Mouse (Mus musculus) liver, adult 2 months (tissue): Measurements from ENCODE around the gene Akt2. TPM values are rescaled to one million over a fixed set of nuclear protein-coding genes. Genes with fewer than 3 reads are reported as not detected.

Experiments used
- DNase-seq: peaks from one replicate; pipeline ENCODE4 v3.0.0-alpha.2; 2011; ENCODE audit warnings: low read depth, low spot score; ENCODE audit errors: extremely low read depth
- H3K27ac ChIP-seq: fragments of 200-500 bp; replicated peaks from 2 replicates; pipeline ENCODE4 v1.5.1; 2012; ENCODE audit warnings: low read depth, mild to moderate bottlenecking, control low read depth, inconsistent platforms, low read length; ENCODE audit not compliant: insufficient read depth
- H3K27me3 ChIP-seq: fragments of 200-500 bp; 2 replicates; pipeline ENCODE4 v1.6.1; 2012; ENCODE audit warnings: mild to moderate bottlenecking, moderate library complexity, low read length, inconsistent platforms; ENCODE audit not compliant: control insufficient read depth, insufficient read depth
- H3K36me3 ChIP-seq: fragments of 200-500 bp; 2 replicates; pipeline ENCODE4 v1.6.1; 2012; ENCODE audit warnings: low read length, inconsistent platforms; ENCODE audit not compliant: control insufficient read depth, insufficient read depth
- H3K4me1 ChIP-seq: fragments of 200-500 bp; 2 replicates; pipeline ENCODE4 v1.6.1; 2011; ENCODE audit warnings: low read length; ENCODE audit not compliant: control insufficient read depth, insufficient read depth
- H3K4me3 ChIP-seq: fragments of 200-500 bp; 2 replicates; pipeline ENCODE4 v1.5.1; 2011; ENCODE audit warnings: low read depth, mild to moderate bottlenecking, control low read depth, low read length, moderate library complexity; ENCODE audit not compliant: insufficient read depth
- H3K79me2 ChIP-seq: fragments of 200-500 bp; 2 replicates; pipeline ENCODE4 v1.6.1; 2012; ENCODE audit warnings: inconsistent platforms, mild to moderate bottlenecking, low read length, moderate library complexity; ENCODE audit not compliant: control insufficient read depth, insufficient read depth
- H3K9ac ChIP-seq: fragments of 200-500 bp; 2 replicates; pipeline ENCODE4 v1.6.1; 2012; ENCODE audit warnings: low read depth, mild to moderate bottlenecking, control low read depth, inconsistent platforms, low read length
- CTCF ChIP-seq: fragments of 200-500 bp; IDR thresholded peaks from 2 replicates; pipeline ENCODE4 v1.5.1; 2011; ENCODE audit warnings: low read depth, low read length, control low read depth
- POLR2A ChIP-seq: fragments of 200-500 bp; IDR thresholded peaks from 2 replicates; pipeline ENCODE4 v1.6.1; 2011; ENCODE audit warnings: low read length, control low read depth; ENCODE audit not compliant: insufficient read depth; ENCODE audit errors: extremely low read depth
- WGBS: fragments of 180-500 bp; shearing (Covaris S2); methylation state at CpG from one replicate; pipeline ENCODE4 v1.1.7; 2018; 5-methylcytosine and 5-hydroxymethylcytosine counted together
- polyA plus RNA-seq: library from polyadenylated mRNA; depleted of rRNA; stranded (reverse); fragments of >200 nt; gene quantifications from 2 replicates; pipeline ENCODE4 v1.2.3, GENCODE M21; 2012
- total RNA-seq: library from RNA; depleted of rRNA; stranded (reverse); fragments of >200 nt; gene quantifications from 2 replicates; pipeline ENCODE4 v1.2.3, GENCODE M21; 2014

Gene Akt2
- total and polyA plus RNA-seq, 2 experiments: 57.1 to 81.3 TPM

DNA sequence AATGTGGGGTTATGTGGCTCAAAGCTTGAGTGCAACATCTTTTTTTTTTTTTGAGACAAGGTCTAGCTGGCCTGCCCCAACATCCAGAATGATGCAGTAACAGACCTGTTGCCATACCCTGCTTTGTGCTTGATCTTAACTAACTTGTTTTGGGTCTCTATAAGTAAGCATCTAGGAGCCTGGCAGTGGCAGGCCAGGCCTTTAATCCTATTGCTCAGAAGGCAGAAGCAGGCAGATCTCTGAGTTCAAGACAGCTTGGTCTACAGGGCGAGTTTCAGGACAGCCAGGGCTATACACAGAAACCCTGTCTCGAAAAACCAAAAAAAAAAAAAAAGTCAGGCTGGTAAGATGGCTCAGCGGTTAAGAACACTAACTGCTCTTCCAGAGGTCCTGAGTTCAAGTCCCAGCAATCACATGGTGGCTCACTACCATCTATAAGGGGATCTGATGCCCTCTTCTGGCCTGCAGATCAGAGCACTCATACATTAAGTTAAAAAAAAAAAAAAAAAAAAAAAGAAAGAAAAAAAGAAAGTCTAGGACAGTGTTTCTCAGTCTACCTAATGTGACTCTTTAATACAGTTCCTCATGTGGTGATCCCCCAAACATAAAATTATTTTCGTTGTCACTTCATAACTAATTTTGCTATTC is 662 bp upstream of the Akt2 start:
- H3K9ac ChIP-seq: no peak overlapping the region
- peaks cover 11% of the 10 kb centered on the region for H3K4me1 ChIP-seq
- H3K27me3 ChIP-seq: no peaks in the 10 kb centered on the region
- DNase-seq: no peak
- peak overlapping the region; percentile 49 for H3K27ac ChIP-seq
- WGBS: 60% methylated on average over 4 of the region's 4 CpGs
- no peaks in the 10 kb centered on the region for H3K36me3 ChIP-seq
- H3K4me3 ChIP-seq: no peak overlapping the region
- TF ChIP-seq CTCF: no peak
- no peak for TF ChIP-seq POLR2A
- peaks cover 23% of the 10 kb centered on the region; the same call in 1 of the 2 replicates for H3K79me2 ChIP-seq

DNA sequence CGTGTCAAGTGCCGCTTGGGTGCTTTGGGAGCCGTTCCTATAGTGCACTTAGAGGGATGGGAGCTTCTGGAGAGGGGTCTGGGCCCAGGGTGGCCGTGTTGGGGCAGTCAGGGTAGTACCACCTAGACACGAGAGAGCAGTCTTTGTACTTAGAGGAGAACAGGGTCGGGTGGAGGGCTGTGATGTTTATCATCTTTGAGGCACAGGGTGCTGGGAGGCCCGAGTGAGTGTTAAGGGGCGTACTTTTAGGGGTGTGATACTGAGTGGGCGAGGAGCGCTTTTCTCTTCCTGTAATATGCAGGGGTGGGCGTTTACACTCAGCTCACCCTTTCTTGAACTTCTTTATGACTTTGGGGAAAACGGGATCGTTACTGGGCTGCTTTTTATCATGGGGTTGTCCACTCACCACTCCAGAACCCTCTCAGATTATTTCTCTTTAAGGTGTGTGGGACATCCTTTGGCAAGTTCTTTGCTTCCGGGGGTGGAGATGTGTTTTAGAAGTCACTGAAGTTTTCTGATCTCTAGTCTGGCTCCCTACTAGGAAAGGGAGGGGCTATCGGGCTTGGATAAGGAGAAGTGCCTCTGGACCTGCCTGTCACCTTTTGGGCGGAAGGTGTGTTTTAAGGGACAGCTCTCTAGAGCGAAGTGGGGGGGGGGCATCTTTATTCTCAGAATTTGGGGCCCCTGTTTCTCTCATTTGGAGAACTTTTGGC is 1.0 kb downstream of the Akt2 start:
- peaks cover 40% of the 10 kb centered on the region; the same call in 1 of the 2 replicates for H3K79me2 ChIP-seq
- H3K4me3 ChIP-seq: peak overlapping the region; percentile 86
- H3K27ac ChIP-seq: peak overlapping the region; percentile 95
- H3K9ac ChIP-seq: peak overlapping the region; percentile 93
- peaks cover 18% of the 10 kb centered on the region for H3K4me1 ChIP-seq
- under 1% methylated on average over 17 of the region's 17 CpGs for WGBS
- H3K36me3 ChIP-seq: no peaks in the 10 kb centered on the region
- TF ChIP-seq CTCF (no peak), POLR2A (no peak)
- H3K27me3 ChIP-seq: no peaks in the 10 kb centered on the region
- peak; percentile 96 for DNase-seq

- Histone ChIP-seq H3K27ac (peak overlapping the region; percentile 95), H3K36me3 (no peaks in the 10 kb centered on the region), H3K4me3 (peak overlapping the region; percentile 31), H3K9ac (peak overlapping the region; percentile 71), H3K79me2 (peaks cover 47% of the 10 kb centered on the region; the same call in 1 of the 2 replicates), H3K4me1 (peaks cover 20% of the 10 kb centered on the region), H3K27me3 (no peaks in the 10 kb centered on the region)
- peak; percentile 39; the same call in 1 of the 2 replicates for TF ChIP-seq POLR2A
- TF ChIP-seq CTCF: no peak
- peak; percentile 97 for DNase-seq
- WGBS: 10% methylated on average over 12 of the region's 12 CpGs
Measured at GRCm38 (mm10) chr7:27592934-27593645, 1.7 kb downstream of the Akt2 start.

DNA sequence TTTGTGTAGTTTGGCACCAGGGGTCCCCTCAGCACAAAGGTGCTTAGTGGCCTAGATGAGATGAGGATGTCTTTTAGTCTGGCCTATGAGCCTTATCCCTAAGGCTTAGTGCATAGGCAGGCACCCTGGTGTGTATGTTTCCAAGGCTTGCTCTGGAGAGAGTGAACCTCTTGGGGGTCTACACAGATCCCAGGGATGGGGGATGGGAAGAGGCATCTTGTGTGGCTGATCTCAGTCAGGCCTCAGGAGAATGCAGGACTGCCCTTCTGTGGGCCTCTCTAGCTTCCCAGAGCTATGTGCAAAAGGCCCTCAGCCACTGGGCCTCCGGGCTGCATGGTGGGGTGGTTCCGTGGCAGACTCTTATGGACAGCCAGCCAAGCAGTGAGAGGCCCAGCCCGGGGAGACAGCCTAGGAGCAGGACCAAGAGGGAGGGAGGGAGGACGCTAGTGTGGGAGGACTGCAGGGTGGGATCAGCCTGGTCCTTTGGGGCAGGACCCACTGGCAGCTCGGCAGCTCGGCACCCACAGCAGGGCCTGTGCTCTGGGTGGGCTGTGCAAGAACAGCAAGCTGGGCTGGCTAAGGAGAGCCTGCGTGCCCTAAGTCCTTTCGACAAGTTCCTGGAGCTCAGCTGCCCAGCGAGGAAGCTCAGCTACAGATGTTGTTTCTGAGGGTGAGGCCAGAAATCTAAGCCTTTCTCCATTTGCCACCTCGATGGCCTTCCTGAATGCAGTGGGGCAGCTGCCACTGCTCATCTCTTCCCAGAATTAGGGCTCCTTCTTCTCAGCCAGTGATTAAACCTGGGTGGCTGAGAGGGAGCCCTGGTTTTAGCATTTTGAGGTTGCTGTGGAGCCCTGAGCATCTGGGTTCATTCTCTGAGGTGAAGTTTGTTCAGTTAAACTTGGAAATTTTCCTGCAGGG is 5.5 kb downstream of the Akt2 start:
- no peaks in the 10 kb centered on the region for H3K36me3 ChIP-seq
- DNase-seq: no peak
- H3K27ac ChIP-seq: 0 out of 2 replicates have a peak overlapping the region, but pooled peaks have one; percentile 4
- peaks cover 68% of the 10 kb centered on the region; the same call in 1 of the 2 replicates for H3K79me2 ChIP-seq
- H3K27me3 ChIP-seq: no peaks in the 10 kb centered on the region
- H3K9ac ChIP-seq: peak overlapping the region; percentile 31
- TF ChIP-seq CTCF: no peak
- no peak for TF ChIP-seq POLR2A
- H3K4me1 ChIP-seq: peaks cover 31% of the 10 kb centered on the region
- no peak overlapping the region for H3K4me3 ChIP-seq
- WGBS: 67% methylated on average over 10 of the region's 10 CpGs

DNA sequence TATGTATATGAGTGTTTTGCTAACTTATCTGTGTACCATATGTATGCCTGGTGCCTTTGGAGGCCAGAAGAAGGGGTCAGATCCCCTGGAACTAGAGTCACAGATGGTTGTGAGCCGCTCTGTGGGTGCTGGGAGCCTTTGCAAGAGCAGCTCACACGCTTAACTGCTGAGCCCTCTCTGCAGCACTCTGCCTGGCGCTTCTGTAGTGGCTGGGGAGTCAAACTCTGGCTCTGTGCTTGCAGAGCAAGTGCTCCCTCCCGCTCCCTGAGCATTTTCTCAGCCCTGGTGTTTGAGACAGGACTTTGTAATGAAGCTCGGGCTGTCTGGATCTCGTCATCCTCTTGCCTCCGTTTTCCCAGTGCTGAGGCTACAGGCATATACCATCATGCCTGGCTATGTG is 6.7 kb downstream of the Akt2 start:
- TF ChIP-seq CTCF: no peak
- no peak for TF ChIP-seq POLR2A
- H3K9ac ChIP-seq: no peak overlapping the region
- no peak overlapping the region for H3K27ac ChIP-seq
- H3K4me1 ChIP-seq: peaks cover 37% of the 10 kb centered on the region
- no peak overlapping the region for H3K4me3 ChIP-seq
- WGBS: 74% methylated on average over 7 of the region's 7 CpGs
- no peaks in the 10 kb centered on the region for H3K36me3 ChIP-seq
- H3K79me2 ChIP-seq: peaks cover 68% of the 10 kb centered on the region; the same call in 1 of the 2 replicates
- H3K27me3 ChIP-seq: no peaks in the 10 kb centered on the region
- DNase-seq: no peak
